Mouse (Mus musculus) bone marrow, adult 2 months (tissue): Measurements from ENCODE around the gene Ankrd44. TPM values are rescaled to one million over a fixed set of nuclear protein-coding genes. Genes with fewer than 3 reads are reported as not detected.

Experiments
- H3K27ac ChIP-seq: fragments of 200-500 bp; 2 replicates; pipeline ENCODE4 v1.5.1; 2012; ENCODE audit warnings: low read depth, mild to moderate bottlenecking, control low read depth, inconsistent platforms, low read length; ENCODE audit not compliant: control insufficient read depth, poor library complexity, insufficient read depth
- H3K4me1 ChIP-seq: fragments of 200-500 bp; 2 replicates; pipeline ENCODE4 v1.6.1; 2011; ENCODE audit warnings: low read length; ENCODE audit not compliant: control insufficient read depth, insufficient read depth
- H3K4me3 ChIP-seq: fragments of 200-500 bp; replicated peaks from 2 replicates; pipeline ENCODE3; 2011; ENCODE audit warnings: mild to moderate bottlenecking, low read depth, low read length, control low read depth; ENCODE audit not compliant: control insufficient read depth
- CTCF ChIP-seq: fragments of 200-500 bp; IDR thresholded peaks from 2 replicates; pipeline ENCODE4 v1.5.1; 2011; ENCODE audit warnings: low read length, control low read depth; ENCODE audit not compliant: control insufficient read depth, insufficient read depth
- POLR2A ChIP-seq: fragments of 200-500 bp; IDR thresholded peaks from 2 replicates; pipeline ENCODE4 v1.6.1; 2011; ENCODE audit warnings: low read depth, mild to moderate bottlenecking, control low read depth, low read length, borderline replicate concordance; ENCODE audit not compliant: control insufficient read depth
- WGBS: fragments of 180-500 bp; shearing (Covaris S2); methylation state at CpG from one replicate; pipeline ENCODE4 v1.1.7; 2018; 5-methylcytosine and 5-hydroxymethylcytosine counted together
- polyA plus RNA-seq: library from polyadenylated mRNA; stranded (reverse); fragments of >200 nt; gene quantifications from 2 replicates; pipeline ENCODE4 v1.2.4, GENCODE M21; 2011; ENCODE audit warnings: low replicate concordance; ENCODE audit not compliant: missing spikeins, insufficient read depth, insufficient read length

The Ankrd44 gene
- polyA plus RNA-seq, 1 experiment = 47.3 TPM

- H3K27ac ChIP-seq = no peak overlapping the region
- TF ChIP-seq CTCF (no peak), POLR2A (no peak)
- no peak overlapping the region for H3K4me3 ChIP-seq
- no peaks in the 10 kb centered on the region; the same call in 1 of the 2 replicates for H3K4me1 ChIP-seq
- 87% methylated on average over 5 of the region's 5 CpGs for WGBS
These were observed 153.3 kb downstream of the Ankrd44 start for GRCm38 (mm10) chr1:54772843-54773242.

- no peaks in the 10 kb centered on the region; the same call in 1 of the 2 replicates for H3K4me1 ChIP-seq
- no peak for TF ChIP-seq CTCF
- no peak for TF ChIP-seq POLR2A
- H3K4me3 ChIP-seq = no peak overlapping the region
- WGBS = 82% methylated on average over 3 of the region's 3 CpGs
- H3K27ac ChIP-seq = no peak overlapping the region
These were observed 154.7 kb downstream of the Ankrd44 start for GRCm38 (mm10) chr1:54771471-54771870.

GRCm38 (mm10) chr1:54767221-54767620 lies 159.0 kb downstream of the Ankrd44 start:
- WGBS = 72% methylated on average over 3 of the region's 3 CpGs
- Histone ChIP-seq H3K4me3 (no peak overlapping the region), H3K27ac (no peak overlapping the region), H3K4me1 (no peaks in the 10 kb centered on the region)
- TF ChIP-seq CTCF (no peak), POLR2A (no peak)

GRCm38 (mm10) chr1:54765632-54766238 lies 160.5 kb downstream of the Ankrd44 start:
- no peak overlapping the region for H3K27ac ChIP-seq
- TF ChIP-seq CTCF (no peak), POLR2A (no peak)
- no peaks in the 10 kb centered on the region for H3K4me1 ChIP-seq
- no peak overlapping the region for H3K4me3 ChIP-seq
- 69% methylated on average over 2 of the region's 2 CpGs for WGBS

GRCm38 (mm10) chr1:54762216-54762807 lies 163.9 kb downstream of the Ankrd44 start:
- TF ChIP-seq CTCF = no peak
- TF ChIP-seq POLR2A = no peak
- WGBS = 81% methylated on average over 10 of the region's 10 CpGs
- Histone ChIP-seq H3K27ac (no peak overlapping the region), H3K4me1 (no peaks in the 10 kb centered on the region), H3K4me3 (no peak overlapping the region)

GRCm38 (mm10) chr1:54759841-54760240 lies 166.3 kb downstream of the Ankrd44 start:
- H3K4me1 ChIP-seq = no peaks in the 10 kb centered on the region
- TF ChIP-seq POLR2A (no peak), CTCF (no peak)
- H3K4me3 ChIP-seq = no peak overlapping the region
- H3K27ac ChIP-seq = no peak overlapping the region

- H3K27ac ChIP-seq = no peak overlapping the region
- 29% methylated on average over 3 of the region's 3 CpGs for WGBS
These were observed 168.9 kb downstream of the Ankrd44 start for GRCm38 (mm10) chr1:54757291-54757690.

GRCm38 (mm10) chr1:54755690-54756365 lies 170.4 kb downstream of the Ankrd44 start:
- TF ChIP-seq POLR2A (no peak), CTCF (no peak)
- Histone ChIP-seq H3K27ac (no peak overlapping the region), H3K4me3 (no peak overlapping the region), H3K4me1 (no peaks in the 10 kb centered on the region)
- 85% methylated on average over 8 of the region's 8 CpGs for WGBS

More at GRCm38 (mm10) chr1:54757291-54757690, 168.9 kb downstream of the Ankrd44 start:
- TF ChIP-seq POLR2A (no peak), CTCF (no peak)
- Histone ChIP-seq H3K4me3 (no peak overlapping the region), H3K4me1 (no peaks in the 10 kb centered on the region)
